Mouse (Mus musculus) intestine, postnatal 0 days (tissue): ENCODE data around the gene Gmds. TPM values are rescaled to one million over a fixed set of nuclear protein-coding genes. Genes with fewer than 3 reads are reported as not detected.
A peak's percentile ranks its signal among the peaks of the same experiment; 100 is the strongest.

Experiments
- ATAC-seq: fragments of 200-750 bp; cut with Nextera tagmentation; 2 replicates; pipeline ENCODE4 v1.8.0; 2017; ENCODE audit warnings: mild to moderate bottlenecking, moderate TSS enrichment, moderate library complexity
- H3K27ac ChIP-seq: fragments of 300-500 bp; sonication (generic); 2 replicates; pipeline ENCODE4 v1.5.1; 2014; ENCODE audit warnings: mild to moderate bottlenecking, low read depth, low read length, moderate library complexity
- H3K27me3 ChIP-seq: fragments of 300-500 bp; sonication (generic); replicated peaks from 2 replicates; pipeline ENCODE4 v1.6.1; 2014; ENCODE audit warnings: low read length, mixed read lengths; ENCODE audit not compliant: control insufficient read depth, insufficient read depth
- H3K36me3 ChIP-seq: fragments of 300-500 bp; sonication (generic); 2 replicates; pipeline ENCODE4 v1.6.1; 2014; ENCODE audit warnings: mild to moderate bottlenecking, moderate library complexity; ENCODE audit not compliant: control insufficient read depth, insufficient read depth
- H3K4me1 ChIP-seq: fragments of 300-500 bp; sonication (generic); replicated peaks from 2 replicates; pipeline ENCODE4 v1.6.1; 2014; ENCODE audit warnings: antibody characterized with exemption, low read length, mixed read lengths; ENCODE audit not compliant: control insufficient read depth, insufficient read depth
- H3K4me2 ChIP-seq: fragments of 300-500 bp; sonication (generic); replicated peaks from 2 replicates; pipeline ENCODE4 v1.6.1; 2014; ENCODE audit warnings: low read depth, mild to moderate bottlenecking, moderate library complexity
- H3K4me3 ChIP-seq: fragments of 300-500 bp; sonication (generic); 2 replicates; pipeline ENCODE4 v1.5.1; 2014; ENCODE audit warnings: low read depth, low read length
- H3K9ac ChIP-seq: fragments of 300-500 bp; sonication (generic); 2 replicates; pipeline ENCODE4 v1.6.1; 2014; ENCODE audit warnings: mild to moderate bottlenecking, low read depth, low read length
- H3K9me3 ChIP-seq: fragments of 300-500 bp; sonication (generic); 2 replicates; pipeline ENCODE4 v1.6.1; 2016; ENCODE audit warnings: mixed run types; ENCODE audit not compliant: control insufficient read depth
- CTCF ChIP-seq: sonication (generic); IDR thresholded peaks from 2 replicates; pipeline ENCODE4 v1.5.1; 2016; ENCODE audit warnings: low read depth, mild to moderate bottlenecking, control low read depth, antibody characterized with exemption, moderate library complexity
- WGBS: fragments of 180-500 bp; shearing (Covaris S2); extraction: QIAGEN DNeasy Blood & Tissue Kit; methylation state at CpG from one replicate; pipeline ENCODE4 v1.1.7; 2014; 5-methylcytosine and 5-hydroxymethylcytosine counted together
- polyA plus RNA-seq: library from polyadenylated mRNA; unstranded; fragments of >200 nt; fragmentation: Nextera tagmentation; extraction: Ambion mirVana; gene quantifications from 2 replicates; pipeline ENCODE4 v1.2.1, GENCODE M21; 2015

The Gmds gene
- polyA plus RNA-seq, 1 experiment from 2014 or later = 126 TPM

DNA sequence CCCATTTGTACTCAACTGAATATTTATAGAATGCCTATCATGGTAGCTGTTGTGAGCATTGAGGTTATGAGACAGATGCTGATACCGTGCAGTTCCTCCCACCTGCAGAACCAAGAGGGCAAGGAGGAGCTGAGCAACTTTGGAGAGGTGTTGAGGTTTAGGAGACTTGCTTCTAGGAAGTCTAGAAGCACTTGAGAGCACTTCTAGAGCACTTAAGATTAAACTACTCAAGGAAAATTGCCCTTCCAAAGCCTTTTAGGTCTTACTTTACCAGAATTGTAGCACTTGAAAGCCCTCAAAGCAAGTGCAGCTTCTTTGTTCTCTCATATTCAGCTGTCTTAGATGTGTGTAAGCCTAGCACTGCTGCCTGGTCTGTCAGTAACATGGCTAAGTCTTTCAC is 409.2 kb downstream of the Gmds start:
- Histone ChIP-seq H3K4me2 (no peak overlapping the region), H3K27ac (no peak overlapping the region), H3K4me3 (no peak overlapping the region), H3K9ac (no peak overlapping the region), H3K36me3 (no peaks in the 10 kb centered on the region), H3K4me1 (no peaks in the 10 kb centered on the region), H3K27me3 (no peaks in the 10 kb centered on the region), H3K9me3 (no peaks in the 10 kb centered on the region)
- 85% methylated on average over 1 of the region's 1 CpGs for WGBS
- no peak for TF ChIP-seq CTCF
- ATAC-seq = no peak

DNA sequence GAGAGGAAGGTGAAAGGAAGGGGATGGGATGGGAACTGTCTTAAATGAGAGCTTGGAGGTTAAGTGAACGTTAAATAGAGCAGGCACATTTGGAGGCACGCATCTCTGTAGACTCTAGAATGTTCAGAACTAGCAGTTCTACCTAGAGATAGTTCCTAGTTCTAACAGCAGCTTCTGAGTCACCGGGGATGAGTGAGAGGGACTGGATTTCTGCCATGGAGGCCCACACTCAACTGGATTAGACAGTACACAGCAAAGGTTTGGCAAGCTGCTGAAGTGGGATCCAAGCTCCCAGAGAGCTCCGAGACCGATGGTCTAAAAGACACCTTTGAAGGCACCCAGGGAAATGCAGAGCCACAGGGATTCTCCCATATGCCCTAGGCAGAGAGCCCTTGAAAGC is 411.9 kb downstream of the Gmds start:
- H3K27ac ChIP-seq = no peak overlapping the region
- ATAC-seq = no peak
- no peaks in the 10 kb centered on the region for H3K36me3 ChIP-seq
- 85% methylated on average over 5 of the region's 5 CpGs for WGBS
- no peak overlapping the region for H3K9ac ChIP-seq
- H3K27me3 ChIP-seq = no peaks in the 10 kb centered on the region
- no peaks in the 10 kb centered on the region for H3K9me3 ChIP-seq
- H3K4me1 ChIP-seq = no peaks in the 10 kb centered on the region
- no peak overlapping the region for H3K4me3 ChIP-seq
- no peak for TF ChIP-seq CTCF
- H3K4me2 ChIP-seq = no peak overlapping the region

DNA sequence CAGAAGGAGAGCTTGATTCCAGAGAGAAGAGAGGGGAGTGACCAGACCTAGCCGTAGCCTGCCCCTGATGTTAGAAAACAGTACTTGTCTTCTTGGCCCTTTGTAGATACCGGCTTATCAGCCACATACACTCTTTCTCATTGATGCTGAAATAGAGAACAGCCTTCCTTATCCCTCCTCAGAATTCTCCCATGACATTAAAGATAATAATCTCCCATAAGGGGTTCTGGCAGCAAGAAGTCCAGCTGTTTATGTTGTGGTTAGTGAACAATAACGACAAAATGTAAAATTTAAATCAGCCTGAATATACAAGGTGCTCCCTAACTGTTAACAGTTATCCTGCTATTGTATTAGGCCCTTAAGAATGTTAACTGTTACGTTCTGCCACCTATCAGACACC is 414.0 kb downstream of the Gmds start:
- Histone ChIP-seq H3K27me3 (no peaks in the 10 kb centered on the region), H3K36me3 (no peaks in the 10 kb centered on the region), H3K9ac (no peak overlapping the region), H3K4me2 (no peak overlapping the region), H3K9me3 (no peaks in the 10 kb centered on the region), H3K27ac (no peak overlapping the region), H3K4me3 (no peak overlapping the region), H3K4me1 (no peaks in the 10 kb centered on the region)
- WGBS = 79% methylated on average over 4 of the region's 4 CpGs
- ATAC-seq = no peak
- TF ChIP-seq CTCF = no peak

DNA sequence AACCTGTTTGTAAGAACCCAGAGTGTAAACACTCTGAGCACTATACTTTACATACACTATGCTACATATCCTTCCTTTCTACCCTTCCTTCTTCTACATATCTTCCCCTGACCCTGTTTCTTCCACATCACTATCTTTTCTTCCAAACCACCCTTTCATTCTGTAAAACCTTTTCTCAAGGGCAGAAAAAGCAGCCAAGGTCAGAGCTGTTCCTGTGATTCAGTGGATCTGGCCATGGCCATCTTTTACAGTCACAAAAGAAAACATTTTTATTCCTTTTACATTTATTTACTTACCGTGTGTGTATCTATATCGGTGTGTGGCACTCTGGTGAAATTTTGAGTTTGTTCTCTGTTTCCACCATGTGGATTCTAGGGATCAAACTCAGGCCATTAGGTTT is 418.8 kb downstream of the Gmds start:
- no peak overlapping the region for H3K4me2 ChIP-seq
- ATAC-seq = no peak
- no peaks in the 10 kb centered on the region for H3K9me3 ChIP-seq
- H3K27me3 ChIP-seq = no peaks in the 10 kb centered on the region
- no peak for TF ChIP-seq CTCF
- H3K36me3 ChIP-seq = no peaks in the 10 kb centered on the region; the same call in 1 of the 2 replicates
- H3K27ac ChIP-seq = no peak overlapping the region
- no peak overlapping the region for H3K4me3 ChIP-seq
- H3K4me1 ChIP-seq = no peaks in the 10 kb centered on the region
- WGBS = 80% methylated on average over 2 of the region's 2 CpGs
- H3K9ac ChIP-seq = no peak overlapping the region

DNA sequence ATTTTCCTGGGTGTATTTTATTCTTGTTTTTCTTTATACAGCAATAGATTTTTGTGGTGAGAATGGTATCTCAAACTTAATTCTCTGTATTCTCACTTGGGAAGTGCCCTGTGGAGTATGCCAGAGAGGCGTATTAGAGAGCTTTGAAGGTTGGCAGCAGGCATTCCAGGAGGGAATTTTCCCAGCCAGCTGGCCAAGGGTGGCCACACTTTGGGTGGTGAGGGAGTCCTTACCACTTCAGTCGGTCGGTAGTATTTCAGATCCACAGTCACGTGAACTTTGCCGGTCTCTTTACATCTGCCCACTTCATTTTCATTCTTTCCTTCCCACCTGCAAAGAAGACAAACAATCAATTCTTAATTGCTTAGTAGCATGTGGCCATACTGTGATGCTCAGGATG is 421.2 kb downstream of the Gmds start:
- H3K9ac ChIP-seq = no peak overlapping the region
- H3K4me1 ChIP-seq = no peaks in the 10 kb centered on the region
- H3K4me2 ChIP-seq = no peak overlapping the region
- ATAC-seq = no peak
- TF ChIP-seq CTCF = no peak
- H3K27me3 ChIP-seq = no peaks in the 10 kb centered on the region
- no peaks in the 10 kb centered on the region for H3K9me3 ChIP-seq
- no peak overlapping the region for H3K4me3 ChIP-seq
- 73% methylated on average over 5 of the region's 5 CpGs for WGBS
- no peaks in the 10 kb centered on the region; the same call in 1 of the 2 replicates for H3K36me3 ChIP-seq
- H3K27ac ChIP-seq = no peak overlapping the region

DNA sequence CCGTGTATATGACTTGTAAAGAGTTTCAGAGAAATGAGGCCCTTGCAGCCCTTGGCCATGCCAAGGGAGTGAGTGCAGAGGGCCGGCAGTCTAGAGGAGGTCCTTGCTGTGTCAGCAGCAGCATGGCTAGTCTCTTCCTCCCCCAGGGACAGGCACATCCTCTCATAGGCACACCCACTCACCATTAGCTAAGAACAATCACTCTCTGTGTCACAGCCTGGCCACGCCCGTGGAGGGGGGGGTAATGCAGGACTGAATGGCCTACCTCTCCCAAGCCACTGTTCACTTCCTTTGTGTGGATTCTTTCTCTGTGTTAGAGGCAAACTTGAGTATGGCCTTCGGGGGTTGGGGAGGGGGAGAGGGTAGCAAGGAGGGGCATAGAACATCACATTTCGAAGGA is 422.8 kb downstream of the Gmds start:
- ATAC-seq = 0 out of 2 replicates have a peak, but pooled peaks have one; percentile 47
- no peak overlapping the region for H3K9ac ChIP-seq
- no peak overlapping the region for H3K27ac ChIP-seq
- no peak for TF ChIP-seq CTCF
- H3K4me1 ChIP-seq = no peaks in the 10 kb centered on the region
- H3K36me3 ChIP-seq = no peaks in the 10 kb centered on the region; the same call in 1 of the 2 replicates
- H3K27me3 ChIP-seq = no peaks in the 10 kb centered on the region
- WGBS = 67% methylated on average over 6 of the region's 6 CpGs
- H3K9me3 ChIP-seq = no peaks in the 10 kb centered on the region
- H3K4me2 ChIP-seq = no peak overlapping the region
- no peak overlapping the region for H3K4me3 ChIP-seq
